Comparison of ENCODE assay signal across 9 mouse cellular contexts in genomic region chr5:124528791-124529190, GRCm38 (mm10). TPM values are rescaled to one million over a fixed set of nuclear protein-coding genes. Genes with fewer than 3 reads are reported as not detected.
A peak's percentile ranks its signal among the peaks of the same experiment; 100 is the strongest.
DNase-seq lines count a peak whose midpoint lies in the region; ATAC-seq lines count a peak whose summit lies in the region.
"Had no signal": no experiment of that assay in that cellular context is flagged by ENCODE, and none has a peak within 500 bp of the region (broad histone marks: within the 10 kb centered on the region; RNA-seq: fewer than 3 reads in every experiment).

No protein-coding gene starts in this region.

- no peak overlapping the region for H3K4me3 ChIP-seq in forebrain, embryonic 14.5 days (ENCODE audit: low read depth, low read length)
- H3K4me3 ChIP-seq in hindbrain, embryonic 12.5 days, result peak overlapping the region; percentile 81
- H3K4me3 ChIP-seq in lung, embryonic 16.5 days (ENCODE audit: low read length), result peak overlapping the region; percentile 87

- no peaks in the 10 kb centered on the region for H3K36me3 ChIP-seq in forebrain, embryonic 14.5 days (ENCODE audit: control insufficient read depth, insufficient read depth, low read length)
- H3K36me3 ChIP-seq in hindbrain, embryonic 12.5 days, result no peaks in the 10 kb centered on the region
- H3K36me3 ChIP-seq in lung, embryonic 16.5 days (ENCODE audit: control insufficient read depth, insufficient read depth, low read length), result no peaks in the 10 kb centered on the region

- H3K27me3 ChIP-seq in forebrain, embryonic 14.5 days (replicated peaks; ENCODE audit: control insufficient read depth, insufficient read depth, low read length), result no peaks in the 10 kb centered on the region
- no peaks in the 10 kb centered on the region for H3K27me3 ChIP-seq in hindbrain, embryonic 12.5 days
- H3K27me3 ChIP-seq in lung, embryonic 16.5 days (ENCODE audit: control insufficient read depth, insufficient read depth, low read depth, low read length), result no peaks in the 10 kb centered on the region
- H3K27me3 ChIP-seq: Patski had no signal

- peak overlapping the region; percentile 32 for H3K9ac ChIP-seq in forebrain, embryonic 14.5 days (ENCODE audit: low read length)
- peak overlapping the region; percentile 53; the same call in 1 of the 2 replicates for H3K9ac ChIP-seq in hindbrain, embryonic 12.5 days
- H3K9ac ChIP-seq in lung, embryonic 16.5 days (ENCODE audit: low read length), result peak overlapping the region; percentile 62

- WGBS in forebrain, embryonic 14.5 days, result 51% methylated on average over 9 of the region's 9 CpGs
- 29% methylated on average over 9 of the region's 9 CpGs for WGBS in hindbrain, embryonic 12.5 days
- WGBS in lung, embryonic 16.5 days, result 17% methylated on average over 9 of the region's 9 CpGs

- H3K4me2 ChIP-seq in forebrain, embryonic 14.5 days (ENCODE audit: low read length), result peak overlapping the region; percentile 60; the same call in 1 of the 2 replicates
- peak overlapping the region; percentile 73 for H3K4me2 ChIP-seq in hindbrain, embryonic 12.5 days (replicated peaks)
- H3K4me2 ChIP-seq in lung, embryonic 16.5 days (ENCODE audit: low read depth, low read length), result peak overlapping the region; percentile 95

- no peaks in the 10 kb centered on the region for H3K9me3 ChIP-seq in forebrain, embryonic 14.5 days (replicated peaks; ENCODE audit: control insufficient read depth, low read length)
- H3K9me3 ChIP-seq in hindbrain, embryonic 12.5 days (replicated peaks), result no peaks in the 10 kb centered on the region
- H3K9me3 ChIP-seq in lung, embryonic 16.5 days (ENCODE audit: control insufficient read depth, low read length), result no peaks in the 10 kb centered on the region

- no peak for ATAC-seq in forebrain, embryonic 14.5 days
- ATAC-seq in hindbrain, embryonic 12.5 days (ENCODE audit: low FRiP score), result no peak
- ATAC-seq in lung, embryonic 16.5 days (ENCODE audit: low read depth), result no peak

- intact Hi-C loops in left cerebral cortex, postnatal 10 days (cut with DNase I), result no loop called here

- H3K27ac ChIP-seq in forebrain, embryonic 14.5 days (ENCODE audit: low read depth, low read length), result 0 out of 2 replicates have a peak overlapping the region, but pooled peaks have one; percentile 18
- no peak overlapping the region for H3K27ac ChIP-seq in hindbrain, embryonic 12.5 days
- H3K27ac ChIP-seq in lung, embryonic 16.5 days (ENCODE audit: low read length), result peak overlapping the region; percentile 70

- peak; percentile 87 for DNase-seq in Muller cell, postnatal 12 days (ENCODE audit: inconsistent ontology term)
- DNase-seq in forebrain, embryonic 14.5 days (ENCODE audit: low spot score), result no peak
- no peak for DNase-seq in right cerebral cortex, postnatal 25 days
- no peak for DNase-seq in cerebellum, postnatal 36 days
- no peak for DNase-seq in left cerebral cortex, adult 11 months (ENCODE audit: low spot score)
- DNase-seq in left cerebral cortex, postnatal 10 days (ENCODE audit: extremely low spot score in 1 of 2, low spot score in 2 of 2), result no peak

- H3K4me1 ChIP-seq in forebrain, embryonic 14.5 days (ENCODE audit: control insufficient read depth, insufficient read depth, low read length), result peaks cover 6% of the 10 kb centered on the region; the same call in 1 of the 2 replicates
- H3K4me1 ChIP-seq in hindbrain, embryonic 12.5 days, result peaks cover 38% of the 10 kb centered on the region
- H3K4me1 ChIP-seq in lung, embryonic 16.5 days (replicated peaks; ENCODE audit: control insufficient read depth, insufficient read depth, low read length), result peaks cover 35% of the 10 kb centered on the region

RNA-seq across cellular contexts. Expression of gene Rilpl1, which starts 2.4 kb away (rescaled TPM):
- polyA plus RNA-seq in forebrain, embryonic 14.5 days (2014; fragmentation: Nextera tagmentation; extraction: Ambion mirVana), result 10.4 and 11.0 TPM in 2 replicates
- 18.9 and 20.9 TPM in 2 replicates for polyA plus RNA-seq in hindbrain, embryonic 12.5 days (2016; fragmentation: Nextera tagmentation; extraction: Ambion mirVana)
- 17.1 and 18.6 TPM in 2 replicates for polyA plus RNA-seq in lung, embryonic 16.5 days (2015; fragmentation: Nextera tagmentation; extraction: Ambion mirVana)
- total RNA-seq in left cerebral cortex, postnatal 10 days (2021), result 10 to 100 TPM; 24.6 to 26.7 TPM

RNA-seq across cellular contexts. Expression of gene Tmed2, which starts 11.7 kb away (rescaled TPM):
- 416 and 423 TPM in 2 replicates for polyA plus RNA-seq in forebrain, embryonic 14.5 days (2014; fragmentation: Nextera tagmentation; extraction: Ambion mirVana)
- polyA plus RNA-seq in hindbrain, embryonic 12.5 days (2016; fragmentation: Nextera tagmentation; extraction: Ambion mirVana), result 418 and 446 TPM in 2 replicates
- 599 and 611 TPM in 2 replicates for polyA plus RNA-seq in lung, embryonic 16.5 days (2015; fragmentation: Nextera tagmentation; extraction: Ambion mirVana)
- 100 to 1,000 TPM; 102 to 110 TPM for total RNA-seq in left cerebral cortex, postnatal 10 days (2021)

RNA-seq across cellular contexts. Expression of gene Ddx55, which starts 23.9 kb away (rescaled TPM):
- polyA plus RNA-seq in forebrain, embryonic 14.5 days (2014; fragmentation: Nextera tagmentation; extraction: Ambion mirVana), result 16.8 and 21.2 TPM in 2 replicates
- 18.0 and 19.1 TPM in 2 replicates for polyA plus RNA-seq in hindbrain, embryonic 12.5 days (2016; fragmentation: Nextera tagmentation; extraction: Ambion mirVana)
- 11.2 and 12.0 TPM in 2 replicates for polyA plus RNA-seq in lung, embryonic 16.5 days (2015; fragmentation: Nextera tagmentation; extraction: Ambion mirVana)
- total RNA-seq in left cerebral cortex, postnatal 10 days (2021), result 10 to 100 TPM; 24.0 to 25.2 TPM

RNA-seq across cellular contexts. Expression of gene Snrnp35, which starts 45.9 kb away (rescaled TPM):
- polyA plus RNA-seq in forebrain, embryonic 14.5 days (2014; fragmentation: Nextera tagmentation; extraction: Ambion mirVana), result 14.3 and 14.7 TPM in 2 replicates
- polyA plus RNA-seq in hindbrain, embryonic 12.5 days (2016; fragmentation: Nextera tagmentation; extraction: Ambion mirVana), result 23.8 and 27.2 TPM in 2 replicates
- 23.0 and 25.6 TPM in 2 replicates for polyA plus RNA-seq in lung, embryonic 16.5 days (2015; fragmentation: Nextera tagmentation; extraction: Ambion mirVana)
- 10 to 100 TPM; 21.1 TPM for total RNA-seq in left cerebral cortex, postnatal 10 days (2021)

RNA-seq across cellular contexts. Expression of gene Eif2b1, which starts 50.1 kb away (rescaled TPM):
- 79.9 and 81.9 TPM in 2 replicates for polyA plus RNA-seq in forebrain, embryonic 14.5 days (2014; fragmentation: Nextera tagmentation; extraction: Ambion mirVana)
- polyA plus RNA-seq in hindbrain, embryonic 12.5 days (2016; fragmentation: Nextera tagmentation; extraction: Ambion mirVana), result 66.0 and 69.5 TPM in 2 replicates
- 68.8 and 71.1 TPM in 2 replicates for polyA plus RNA-seq in lung, embryonic 16.5 days (2015; fragmentation: Nextera tagmentation; extraction: Ambion mirVana)
- total RNA-seq in left cerebral cortex, postnatal 10 days (2021), result 10 to 100 TPM; 44.3 to 52.2 TPM
